Mouse (Mus musculus): ENCODE results near the gene Bach1. TPM values are rescaled to one million over a fixed set of nuclear protein-coding genes. Genes with fewer than 3 reads are reported as not detected.
"Not testable (repeated sequence)": the region's sequence is repeated elsewhere in the genome, so short reads cannot be mapped to it uniquely, and the experiment has no call there.

The Bach1 gene
- polyA plus RNA-seq, 1 experiment from 2014 or later = 16.5 TPM

DNA sequence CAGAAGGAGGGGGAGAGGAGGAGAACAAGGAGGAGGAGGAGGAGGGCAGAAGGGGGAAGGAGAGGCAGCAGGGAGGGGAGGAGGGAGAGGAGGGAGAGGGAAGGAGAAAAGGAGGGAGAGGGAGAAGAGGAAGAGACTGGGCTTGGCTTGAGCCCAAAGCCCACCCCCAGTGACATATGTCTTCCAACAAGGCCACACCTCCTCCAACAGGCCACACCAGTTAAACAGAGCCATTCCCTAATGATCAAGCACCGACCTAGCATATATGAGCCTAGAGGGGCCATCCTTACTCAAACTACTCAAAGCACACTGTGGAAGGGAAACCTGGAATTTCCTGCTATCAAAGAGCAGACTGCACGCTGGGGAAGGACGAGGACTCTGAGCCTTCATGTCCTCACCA, 16.9 kb upstream of the Bach1 start:
- Histone ChIP-seq H3K9me3 (no peaks in the 10 kb centered on the region), H3K4me1 (peaks cover 12% of the 10 kb centered on the region; the same call in 1 of the 2 replicates), H3K27me3 (no peaks in the 10 kb centered on the region), H3K9ac (no peak overlapping the region), H3K27ac (no peak overlapping the region), H3K4me3 (no peak overlapping the region), H3K36me3 (no peaks in the 10 kb centered on the region), H3K4me2 (no peak overlapping the region)
- no peak for ATAC-seq (ENCODE audit: insufficient number of reproducible peaks, insufficient read depth, low FRiP score, low TSS enrichment, low read depth)
- WGBS = 39% methylated on average over 3 of the region's 3 CpGs

DNA sequence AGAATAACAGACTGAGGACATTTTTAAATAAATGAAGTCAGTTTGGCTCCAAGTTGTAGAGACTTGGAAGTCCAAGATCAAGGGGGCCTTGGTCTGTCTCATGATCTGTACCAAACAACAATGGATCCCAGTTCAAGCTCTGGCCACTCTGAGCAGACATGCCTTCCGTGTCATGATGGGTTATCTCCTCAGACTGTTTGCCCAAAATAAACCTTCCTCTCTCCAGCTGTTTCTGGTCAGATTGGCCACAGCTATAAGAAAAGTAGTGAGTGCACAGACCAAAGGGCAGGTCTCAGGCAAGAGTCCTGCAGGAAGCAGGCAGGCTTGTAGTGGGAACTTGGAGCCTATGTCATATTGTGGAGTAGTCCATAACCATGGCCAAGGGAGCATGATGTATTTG, 12.3 kb upstream of the Bach1 start:
- 77% methylated on average over 1 of the region's 1 CpGs for WGBS

DNA sequence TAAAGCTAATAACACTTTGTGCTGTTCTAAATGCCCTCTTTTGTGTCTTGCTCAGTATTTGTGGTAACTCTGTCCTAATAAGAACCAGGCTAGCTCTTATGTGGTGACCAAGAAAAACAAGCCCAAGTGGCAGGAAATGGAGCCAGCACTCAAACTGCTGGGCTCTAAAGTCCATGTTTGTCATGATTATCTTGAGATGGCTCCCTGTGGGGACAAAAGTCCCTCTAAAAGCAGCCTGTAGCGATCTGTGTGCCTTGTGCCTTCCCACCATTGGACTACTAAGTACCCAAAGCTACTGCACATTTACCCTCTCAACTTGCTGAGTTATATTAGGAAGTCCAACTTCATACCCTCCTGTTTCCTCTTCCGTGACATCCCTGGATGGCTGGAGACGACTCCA, 11.4 kb upstream of the Bach1 start:
- no peak for ATAC-seq (ENCODE audit: insufficient number of reproducible peaks, insufficient read depth, low FRiP score, low TSS enrichment, low read depth)
- no peak overlapping the region for H3K4me3 ChIP-seq
- no peaks in the 10 kb centered on the region for H3K36me3 ChIP-seq
- WGBS = 68% methylated on average over 3 of the region's 3 CpGs
- peaks cover 18% of the 10 kb centered on the region; the same call in 1 of the 2 replicates for H3K4me1 ChIP-seq
- H3K9ac ChIP-seq = no peak overlapping the region
- no peak overlapping the region for H3K4me2 ChIP-seq
- H3K9me3 ChIP-seq = no peaks in the 10 kb centered on the region
- no peaks in the 10 kb centered on the region for H3K27me3 ChIP-seq
- no peak overlapping the region for H3K27ac ChIP-seq

More for the DNA sequence above, 12.3 kb upstream of the Bach1 start:
- no peak for ATAC-seq (ENCODE audit: insufficient number of reproducible peaks, insufficient read depth, low FRiP score, low TSS enrichment, low read depth)
- no peak overlapping the region for H3K4me3 ChIP-seq
- no peaks in the 10 kb centered on the region for H3K36me3 ChIP-seq
- no peaks in the 10 kb centered on the region for H3K9me3 ChIP-seq
- no peaks in the 10 kb centered on the region for H3K27me3 ChIP-seq
- no peak overlapping the region for H3K4me2 ChIP-seq
- peaks cover 18% of the 10 kb centered on the region; the same call in 1 of the 2 replicates for H3K4me1 ChIP-seq
- H3K9ac ChIP-seq = no peak overlapping the region
- no peak overlapping the region for H3K27ac ChIP-seq

DNA sequence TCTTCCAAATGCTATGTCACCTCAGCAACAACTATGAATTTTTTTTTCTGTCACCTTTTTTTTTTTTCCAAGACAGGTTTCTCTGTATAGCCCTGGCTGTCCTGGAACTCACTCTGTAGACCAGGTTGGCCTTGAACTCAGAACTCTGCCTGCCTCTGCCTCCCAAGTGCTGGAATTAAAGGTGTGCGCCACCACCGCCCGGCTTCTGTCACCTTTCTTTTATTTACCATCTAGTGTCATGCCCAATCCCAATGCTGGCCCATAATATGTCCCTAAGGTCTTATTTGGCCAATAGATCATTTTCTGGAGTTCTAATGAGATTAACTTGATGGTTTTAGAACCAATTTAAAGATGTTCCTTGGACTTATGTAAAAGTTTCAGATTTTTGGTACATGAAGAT, 10.4 kb upstream of the Bach1 start:
- H3K9me3 ChIP-seq = not testable (repeated sequence)

DNA sequence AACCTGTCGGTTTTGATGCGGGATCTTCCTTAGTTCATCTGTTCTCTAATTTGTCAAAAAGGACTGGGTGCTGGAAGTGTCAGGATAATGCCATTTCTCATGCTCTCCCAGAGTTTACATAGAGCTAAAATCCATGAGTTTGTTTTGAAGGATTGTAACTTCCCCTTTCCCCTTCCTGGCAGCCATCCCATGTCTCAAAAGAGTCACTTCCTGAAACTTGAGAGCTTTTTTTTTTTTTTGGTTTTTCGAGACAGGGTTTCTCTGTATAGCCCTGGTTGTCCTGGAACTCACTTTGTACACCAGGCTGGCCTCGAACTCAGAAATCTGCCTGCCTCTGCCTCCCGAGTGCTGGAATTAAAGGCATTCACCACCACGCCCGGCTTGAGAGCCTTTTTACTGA, 9.9 kb upstream of the Bach1 start:
- ATAC-seq (ENCODE audit: insufficient number of reproducible peaks, insufficient read depth, low FRiP score, low TSS enrichment, low read depth); H3K4me2 ChIP-seq: not testable (repeated sequence)
- WGBS = 82% methylated on average over 7 of the region's 7 CpGs

More for the DNA sequence above, 10.4 kb upstream of the Bach1 start:
- H3K36me3 ChIP-seq; ATAC-seq (ENCODE audit: insufficient number of reproducible peaks, insufficient read depth, low FRiP score, low TSS enrichment, low read depth); H3K4me3 ChIP-seq; H3K27me3 ChIP-seq; H3K4me2 ChIP-seq; H3K4me1 ChIP-seq; H3K9ac ChIP-seq; H3K27ac ChIP-seq: not testable (repeated sequence)
- WGBS = 91% methylated on average over 3 of the region's 3 CpGs

DNA sequence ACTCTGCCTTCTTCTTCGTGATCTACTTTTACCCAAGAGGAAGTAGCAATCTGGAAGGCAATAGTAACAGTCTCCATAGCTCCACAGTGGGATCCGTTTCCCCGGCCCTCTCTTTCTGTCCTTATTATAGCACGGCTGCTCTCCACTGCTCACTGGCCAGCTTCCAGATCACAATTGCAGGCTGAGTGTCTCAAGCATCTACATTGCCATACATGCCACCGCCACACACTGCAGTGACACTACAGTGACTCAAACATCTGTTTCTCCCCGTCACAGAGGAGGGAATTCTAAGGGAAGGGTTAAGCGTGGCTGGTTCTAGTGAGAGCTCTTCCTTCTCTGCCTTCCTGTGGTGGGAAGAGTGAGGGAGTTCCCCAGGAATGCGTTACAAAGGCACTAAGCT, 9.5 kb upstream of the Bach1 start:
- H3K4me1 ChIP-seq = 0 out of 2 replicates have a peak, but pooled peaks cover 6% of the 10 kb centered on the region
- WGBS = 61% methylated on average over 8 of the region's 8 CpGs
- H3K9me3 ChIP-seq = no peaks in the 10 kb centered on the region
- ATAC-seq (ENCODE audit: insufficient number of reproducible peaks, insufficient read depth, low FRiP score, low TSS enrichment, low read depth) = no peak
- H3K9ac ChIP-seq = no peak overlapping the region
- H3K4me2 ChIP-seq = no peak overlapping the region
- H3K4me3 ChIP-seq = no peak overlapping the region
- no peaks in the 10 kb centered on the region for H3K27me3 ChIP-seq
- 0 out of 2 replicates have a peak overlapping the region, but pooled peaks have one; percentile 39 for H3K27ac ChIP-seq
- H3K36me3 ChIP-seq = no peaks in the 10 kb centered on the region

More for the DNA sequence above, 9.9 kb upstream of the Bach1 start:
- not testable (repeated sequence) for H3K27me3 ChIP-seq, H3K4me3 ChIP-seq, H3K4me1 ChIP-seq, H3K27ac ChIP-seq, H3K9ac ChIP-seq, H3K9me3 ChIP-seq, H3K36me3 ChIP-seq

DNA sequence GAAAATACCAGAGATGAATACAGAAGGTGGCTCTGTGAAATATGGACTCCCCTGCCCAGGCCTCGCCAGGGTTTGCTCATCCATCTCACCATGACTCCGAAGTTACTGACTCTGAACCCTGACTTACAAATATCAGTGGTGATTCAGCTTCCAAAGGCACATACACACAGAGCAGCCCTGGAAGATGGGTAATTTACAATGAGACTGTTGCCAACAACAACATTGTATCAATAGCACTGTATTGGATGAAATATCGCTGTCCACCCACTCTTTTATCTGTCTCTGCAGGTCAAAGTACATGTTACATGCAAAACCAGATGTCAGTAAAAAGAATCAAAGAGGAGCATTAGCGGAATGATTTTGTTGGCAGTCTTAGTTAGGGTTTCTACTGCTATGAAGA, 8.2 kb upstream of the Bach1 start:
- Histone ChIP-seq H3K36me3 (no peaks in the 10 kb centered on the region), H3K9me3 (no peaks in the 10 kb centered on the region), H3K27ac (no peak overlapping the region), H3K9ac (no peak overlapping the region), H3K4me3 (no peak overlapping the region), H3K4me2 (no peak overlapping the region), H3K27me3 (no peaks in the 10 kb centered on the region), H3K4me1 (0 out of 2 replicates have a peak, but pooled peaks cover 6% of the 10 kb centered on the region)
- no peak for ATAC-seq (ENCODE audit: insufficient number of reproducible peaks, insufficient read depth, low FRiP score, low TSS enrichment, low read depth)
- 93% methylated on average over 4 of the region's 4 CpGs for WGBS

DNA sequence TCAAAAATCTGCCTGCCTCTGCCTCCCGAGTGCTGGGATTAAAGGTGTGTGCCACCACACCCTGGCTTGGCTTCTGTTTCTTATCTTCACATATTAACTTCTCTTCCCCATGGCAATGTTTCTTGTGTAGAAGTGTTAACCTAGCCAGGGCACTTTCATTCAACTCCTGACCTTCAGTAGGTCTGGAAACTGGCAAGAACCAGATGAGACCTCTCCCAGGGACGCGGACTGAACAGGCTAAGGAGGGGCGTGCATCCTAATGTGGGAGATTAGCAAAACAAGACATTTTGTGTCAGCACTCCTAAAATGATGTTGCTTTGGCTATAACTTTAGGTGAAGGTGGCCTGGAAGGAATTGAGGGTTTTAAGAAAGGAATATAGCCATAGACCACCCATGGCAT, 7.6 kb upstream of the Bach1 start:
- Histone ChIP-seq H3K4me3 (no peak overlapping the region), H3K36me3 (no peaks in the 10 kb centered on the region), H3K9ac (no peak overlapping the region), H3K27me3 (no peaks in the 10 kb centered on the region), H3K9me3 (no peaks in the 10 kb centered on the region), H3K4me1 (0 out of 2 replicates have a peak, but pooled peaks cover 6% of the 10 kb centered on the region), H3K27ac (no peak overlapping the region), H3K4me2 (no peak overlapping the region)
- WGBS = 88% methylated on average over 4 of the region's 4 CpGs
- ATAC-seq (ENCODE audit: insufficient number of reproducible peaks, insufficient read depth, low FRiP score, low TSS enrichment, low read depth) = no peak

DNA sequence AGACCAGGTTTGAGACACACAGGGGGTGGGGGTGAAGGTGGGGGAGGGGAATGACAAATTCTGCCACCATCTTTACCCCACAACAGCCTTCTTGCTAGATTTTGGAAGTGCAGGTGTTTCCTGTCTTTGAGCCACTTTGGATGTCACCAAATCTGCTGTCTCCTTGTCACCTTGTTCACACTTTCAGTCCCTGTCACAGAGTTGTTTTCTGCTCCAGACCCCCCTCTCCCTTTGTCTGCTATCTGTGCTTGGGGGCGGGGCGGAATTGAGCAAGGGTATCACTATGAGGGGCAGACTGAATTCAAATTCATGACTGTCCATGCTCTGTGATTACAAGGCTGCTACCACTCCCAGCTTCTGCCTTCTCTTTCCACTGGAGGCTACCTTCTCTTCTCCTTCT, 6.2 kb upstream of the Bach1 start:
- no peak overlapping the region for H3K4me3 ChIP-seq
- 87% methylated on average over 2 of the region's 2 CpGs for WGBS
- H3K36me3 ChIP-seq = no peaks in the 10 kb centered on the region
- H3K27ac ChIP-seq = no peak overlapping the region
- no peak overlapping the region for H3K4me2 ChIP-seq
- no peaks in the 10 kb centered on the region for H3K27me3 ChIP-seq
- H3K9ac ChIP-seq = no peak overlapping the region
- 0 out of 2 replicates have a peak, but pooled peaks cover 4% of the 10 kb centered on the region for H3K4me1 ChIP-seq
- H3K9me3 ChIP-seq = no peaks in the 10 kb centered on the region
- ATAC-seq (ENCODE audit: insufficient number of reproducible peaks, insufficient read depth, low FRiP score, low TSS enrichment, low read depth) = no peak

DNA sequence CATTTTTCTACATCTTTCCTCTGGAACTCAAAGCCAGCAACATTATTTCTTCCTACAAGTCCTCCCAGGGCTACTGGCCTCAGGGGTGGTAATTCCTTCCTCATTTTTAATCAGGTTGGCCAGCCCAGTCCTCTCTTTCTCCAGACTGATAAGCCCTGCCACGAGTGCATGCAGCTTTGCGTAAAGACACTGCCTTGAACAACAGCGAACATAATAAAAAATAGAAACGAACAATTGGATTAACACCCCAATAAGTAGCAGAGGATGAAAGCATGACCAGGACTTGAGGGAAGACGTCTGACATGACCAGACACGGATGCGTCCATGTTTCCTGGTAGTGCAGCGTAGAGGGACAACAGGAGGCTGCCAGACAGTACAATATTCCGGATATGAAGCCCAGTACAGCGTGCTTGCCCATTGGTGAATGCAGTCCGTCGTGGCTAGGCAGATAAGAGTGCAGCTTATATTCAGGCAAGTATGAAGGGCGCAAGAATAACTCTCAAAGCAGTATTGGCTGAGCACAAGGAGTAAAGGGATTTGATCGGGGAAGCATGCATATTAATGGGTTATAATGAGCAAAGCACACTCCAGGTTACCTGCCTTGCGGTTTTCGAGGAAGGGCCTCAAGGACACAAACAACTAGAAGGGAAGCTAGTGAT, 909 bp upstream of the Bach1 start:
- H3K9me3 ChIP-seq = no peaks in the 10 kb centered on the region
- H3K4me3 ChIP-seq = peak overlapping the region; percentile 81
- H3K9ac ChIP-seq = no peak overlapping the region
- peak overlapping the region; percentile 84 for H3K4me2 ChIP-seq
- peaks cover 23% of the 10 kb centered on the region for H3K4me1 ChIP-seq
- no peak overlapping the region for H3K27ac ChIP-seq
- no peaks in the 10 kb centered on the region for H3K36me3 ChIP-seq
- ATAC-seq (ENCODE audit: insufficient number of reproducible peaks, insufficient read depth, low FRiP score, low TSS enrichment, low read depth) = no peak
- WGBS = 44% methylated on average over 16 of the region's 16 CpGs
- H3K27me3 ChIP-seq = no peaks in the 10 kb centered on the region

DNA sequence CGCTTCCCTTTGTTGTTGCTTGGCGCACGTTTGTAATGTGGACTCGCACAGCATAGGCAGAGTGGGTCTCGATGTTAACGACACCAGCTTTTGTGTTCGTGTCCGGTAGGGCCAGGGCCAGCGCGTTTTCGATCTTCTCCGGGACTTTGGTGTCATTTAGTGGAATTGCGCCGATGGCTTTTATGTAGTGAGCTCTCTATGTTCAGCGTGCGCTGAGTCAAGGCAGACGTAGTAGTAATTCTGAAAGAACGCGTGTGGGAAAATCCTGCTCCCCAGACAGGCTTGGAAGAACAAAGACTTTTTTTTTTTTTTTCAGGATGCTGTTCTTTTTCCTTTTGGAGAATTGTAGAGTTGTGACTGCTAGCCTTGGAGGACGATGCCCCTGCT, 554 bp downstream of the Bach1 start:
- H3K4me3 ChIP-seq = peak overlapping the region; percentile 81
- no peak; the same call in 1 of the 2 replicates for ATAC-seq (ENCODE audit: insufficient number of reproducible peaks, insufficient read depth, low FRiP score, low TSS enrichment, low read depth)

DNA sequence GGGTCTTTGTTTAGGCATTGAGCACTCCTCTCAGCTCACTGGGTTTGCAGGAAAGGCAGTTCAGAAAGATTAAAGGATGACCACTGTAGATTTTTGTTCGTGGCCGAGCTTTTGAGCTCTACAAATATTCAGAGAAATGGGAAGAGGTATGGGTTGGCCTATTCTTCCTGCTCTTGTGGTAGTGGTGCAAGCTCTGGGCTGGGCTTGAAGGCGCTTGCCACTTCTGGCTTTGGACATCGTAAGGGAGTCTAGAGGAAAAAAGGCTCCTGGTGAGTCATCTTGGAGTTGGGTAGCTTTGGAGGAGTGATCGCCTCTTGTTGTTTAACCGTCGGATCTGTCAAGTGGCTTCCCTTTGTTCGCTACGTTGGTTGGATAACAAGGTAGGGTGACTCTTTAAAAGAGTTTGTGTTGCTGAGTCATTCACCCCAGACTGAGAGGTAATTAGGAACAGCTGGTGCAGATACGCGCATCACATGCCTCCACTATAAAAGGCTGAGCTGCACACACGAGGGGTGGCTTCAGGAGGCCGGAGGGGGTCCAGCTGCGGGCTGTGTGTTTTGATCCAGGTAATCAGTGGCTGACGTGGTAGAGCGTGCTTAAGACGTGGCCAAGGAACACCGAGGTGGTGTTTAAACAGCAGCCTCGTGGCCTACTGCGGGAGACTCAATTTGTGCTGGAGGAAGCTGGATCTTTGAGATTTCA, 1.1 kb downstream of the Bach1 start:
- Histone ChIP-seq H3K9me3 (no peaks in the 10 kb centered on the region), H3K9ac (peak overlapping the region; percentile 97), H3K4me2 (peak overlapping the region; percentile 84), H3K4me3 (peak overlapping the region; percentile 81), H3K27me3 (no peaks in the 10 kb centered on the region), H3K4me1 (peaks cover 31% of the 10 kb centered on the region), H3K27ac (peak overlapping the region; percentile 89), H3K36me3 (no peaks in the 10 kb centered on the region)
- no peak for ATAC-seq (ENCODE audit: insufficient number of reproducible peaks, insufficient read depth, low FRiP score, low TSS enrichment, low read depth)
- 0% methylated on average over 20 of the region's 20 CpGs for WGBS

More for the DNA sequence above, 554 bp downstream of the Bach1 start:
- under 1% methylated on average over 20 of the region's 20 CpGs for WGBS
- no peaks in the 10 kb centered on the region for H3K27me3 ChIP-seq
- peaks cover 28% of the 10 kb centered on the region for H3K4me1 ChIP-seq
- H3K9me3 ChIP-seq = no peaks in the 10 kb centered on the region
- peak overlapping the region; percentile 89 for H3K27ac ChIP-seq
- H3K4me2 ChIP-seq = peak overlapping the region; percentile 84
- H3K9ac ChIP-seq = peak overlapping the region; percentile 97
- H3K36me3 ChIP-seq = no peaks in the 10 kb centered on the region
